Mouse (Mus musculus) erythroblast, embryonic 14.5 days (primary cell): ENCODE results near the gene Gli2.

Experiments
- GATA1 ChIP-seq: IDR thresholded peaks from 2 replicates; pipeline ENCODE4 v1.6.1; 2012; ENCODE audit warnings: low read length, inconsistent platforms, mixed read lengths
- TAL1 ChIP-seq: IDR thresholded peaks from 3 replicates; pipeline ENCODE4 v1.6.1; 2012; ENCODE audit warnings: low read length, inconsistent platforms, mixed read lengths

DNA sequence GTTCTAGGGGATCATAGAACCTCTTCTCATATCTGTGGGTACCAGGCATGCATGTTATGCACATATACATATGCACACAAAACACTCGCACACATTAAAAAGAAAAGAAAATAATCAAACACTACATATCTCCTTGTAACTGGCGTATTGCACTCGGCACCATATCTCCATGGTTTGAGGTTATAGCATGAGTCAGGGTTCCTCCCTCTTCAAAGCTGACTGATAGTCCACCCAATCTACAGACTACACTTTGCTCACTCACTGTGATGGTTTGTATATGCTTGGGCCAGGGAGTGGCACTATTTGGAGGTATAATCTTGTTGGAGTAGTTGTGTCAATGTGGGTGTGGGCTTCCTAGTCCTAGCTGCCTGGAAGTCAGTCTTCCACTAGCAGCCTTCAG, 78.0 kb downstream of the Gli2 start:
- no peak for TF ChIP-seq TAL1
- TF ChIP-seq GATA1, result no peak
